Mouse (Mus musculus): Measurements from ENCODE around the gene Chst14. TPM values are rescaled to one million over a fixed set of nuclear protein-coding genes. Genes with fewer than 3 reads are reported as not detected.

The Chst14 gene
- polyA plus RNA-seq, 1 experiment from 2014 or later: 40.8 TPM

GRCm38 (mm10) chr2:118913551-118914276, 12.6 kb upstream of the Chst14 start:
- Histone ChIP-seq H3K27me3 (ENCODE audit: insufficient read depth, low read length) (no peaks in the 10 kb centered on the region), H3K4me2 (no peak overlapping the region), H3K9ac (0 out of 2 replicates have a peak overlapping the region, but pooled peaks have one; percentile 7), H3K27ac (ENCODE audit: low read depth) (no peak overlapping the region), H3K9me3 (ENCODE audit: low read depth, low read length) (no peaks in the 10 kb centered on the region), H3K4me1 (ENCODE audit: insufficient read depth) (0 out of 2 replicates have a peak, but pooled peaks cover 3% of the 10 kb centered on the region), H3K4me3 (ENCODE audit: low read depth, low read length) (no peak overlapping the region), H3K36me3 (ENCODE audit: insufficient read depth) (0 out of 2 replicates have a peak, but pooled peaks cover 9% of the 10 kb centered on the region)
- WGBS: 54% methylated on average over 11 of the region's 11 CpGs
- DNase-seq: no peak
- TF ChIP-seq CTCF (IDR thresholded peaks at IDR 0.05; ENCODE audit: low read depth): no peak
- no peak for ATAC-seq (ENCODE audit: insufficient read depth)

GRCm38 (mm10) chr2:118914685-118915084, 11.6 kb upstream of the Chst14 start:
- no peak for DNase-seq
- ATAC-seq (ENCODE audit: insufficient read depth): no peak
- TF ChIP-seq CTCF (IDR thresholded peaks at IDR 0.05; ENCODE audit: low read depth): no peak
- H3K4me3 ChIP-seq (ENCODE audit: low read depth, low read length): no peak overlapping the region
- H3K27ac ChIP-seq (ENCODE audit: low read depth): no peak overlapping the region
- H3K36me3 ChIP-seq (ENCODE audit: insufficient read depth): 0 out of 2 replicates have a peak, but pooled peaks cover 13% of the 10 kb centered on the region
- 53% methylated on average over 8 of the region's 8 CpGs for whole genome bisulfite sequencing
- H3K9ac ChIP-seq: no peak overlapping the region
- H3K4me1 ChIP-seq (ENCODE audit: insufficient read depth): 0 out of 2 replicates have a peak, but pooled peaks cover 3% of the 10 kb centered on the region
- no peaks in the 10 kb centered on the region for H3K9me3 ChIP-seq (ENCODE audit: low read depth, low read length)
- H3K27me3 ChIP-seq (ENCODE audit: insufficient read depth, low read length): no peaks in the 10 kb centered on the region
- H3K4me2 ChIP-seq: no peak overlapping the region

DNA sequence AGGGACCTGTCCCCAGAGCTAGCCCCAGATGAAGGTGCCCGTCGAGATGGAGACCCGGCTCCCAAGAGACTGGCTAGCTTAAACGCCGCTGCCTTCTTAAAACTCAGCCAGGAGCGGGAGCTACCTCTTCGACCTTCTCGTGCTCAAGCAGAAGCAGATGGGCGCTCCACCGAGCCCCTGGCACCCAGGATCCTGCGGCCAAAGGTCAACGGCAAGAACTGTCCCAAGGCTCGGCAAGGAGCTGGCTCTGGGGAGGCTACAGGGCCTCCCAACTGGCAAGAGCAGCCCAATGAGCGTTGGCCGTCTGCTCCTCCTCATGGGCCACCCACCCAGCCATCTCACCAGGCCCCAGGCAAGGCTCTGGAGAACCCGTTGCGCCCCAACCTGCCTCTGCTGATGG, 9.9 kb upstream of the Chst14 start:
- H3K36me3 ChIP-seq (ENCODE audit: insufficient read depth): peaks cover 20% of the 10 kb centered on the region; the same call in 1 of the 2 replicates
- H3K4me2 ChIP-seq: no peak overlapping the region
- H3K4me1 ChIP-seq (ENCODE audit: insufficient read depth): 0 out of 2 replicates have a peak, but pooled peaks cover 3% of the 10 kb centered on the region
- no peak overlapping the region for H3K27ac ChIP-seq (ENCODE audit: low read depth)
- no peaks in the 10 kb centered on the region for H3K27me3 ChIP-seq (ENCODE audit: insufficient read depth, low read length)
- no peaks in the 10 kb centered on the region for H3K9me3 ChIP-seq (ENCODE audit: low read depth, low read length)
- no peak for TF ChIP-seq CTCF (IDR thresholded peaks at IDR 0.05; ENCODE audit: low read depth)
- no peak overlapping the region for H3K4me3 ChIP-seq (ENCODE audit: low read depth, low read length)
- DNase-seq: no peak
- ATAC-seq (ENCODE audit: insufficient read depth): no peak
- no peak overlapping the region for H3K9ac ChIP-seq
- WGBS: 87% methylated on average over 17 of the region's 17 CpGs

DNA sequence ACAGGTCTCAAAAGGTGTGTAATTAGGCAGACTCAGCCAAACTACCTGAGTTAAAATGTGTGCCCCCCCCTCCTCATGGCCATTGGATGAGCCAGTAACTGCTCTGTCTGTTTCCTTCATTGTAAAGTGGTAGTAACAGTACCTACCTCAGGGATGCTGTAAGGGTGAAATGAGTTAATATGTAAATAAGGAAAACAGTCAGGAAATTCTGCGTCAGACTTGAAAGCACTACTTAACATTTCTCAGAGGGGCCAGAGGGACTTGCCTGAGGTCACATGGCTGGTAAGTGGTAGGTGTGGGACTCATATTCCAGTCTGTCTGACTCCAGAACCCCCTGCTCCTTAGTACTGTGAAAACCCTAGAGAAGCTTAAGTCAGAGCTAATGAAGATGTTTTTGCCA, 7.8 kb upstream of the Chst14 start:
- no peak for TF ChIP-seq CTCF (IDR thresholded peaks at IDR 0.05; ENCODE audit: low read depth)
- no peaks in the 10 kb centered on the region for H3K9me3 ChIP-seq (ENCODE audit: low read depth, low read length)
- 0 out of 2 replicates have a peak, but pooled peaks cover 3% of the 10 kb centered on the region for H3K4me1 ChIP-seq (ENCODE audit: insufficient read depth)
- peak; percentile 19 for DNase-seq
- no peak overlapping the region for H3K4me3 ChIP-seq (ENCODE audit: low read depth, low read length)
- H3K36me3 ChIP-seq (ENCODE audit: insufficient read depth): peaks cover 31% of the 10 kb centered on the region; the same call in 1 of the 2 replicates
- 0 out of 2 replicates have a peak overlapping the region, but pooled peaks have one; percentile 20 for H3K27ac ChIP-seq (ENCODE audit: low read depth)
- WGBS: 38% methylated on average over 1 of the region's 1 CpGs
- no peak overlapping the region for H3K9ac ChIP-seq
- ATAC-seq (ENCODE audit: insufficient read depth): no peak; the same call in 1 of the 2 replicates
- no peaks in the 10 kb centered on the region for H3K27me3 ChIP-seq (ENCODE audit: insufficient read depth, low read length)
- H3K4me2 ChIP-seq: no peak overlapping the region

- no peak overlapping the region for H3K27ac ChIP-seq (ENCODE audit: low read depth)
- no peak for DNase-seq
- no peaks in the 10 kb centered on the region for H3K27me3 ChIP-seq (ENCODE audit: insufficient read depth, low read length)
- H3K4me3 ChIP-seq (ENCODE audit: low read depth, low read length): no peak overlapping the region
- 77% methylated on average over 3 of the region's 3 CpGs for WGBS
- ATAC-seq (ENCODE audit: insufficient read depth): no peak
- H3K9me3 ChIP-seq (ENCODE audit: low read depth, low read length): no peaks in the 10 kb centered on the region
- TF ChIP-seq CTCF (IDR thresholded peaks at IDR 0.05; ENCODE audit: low read depth): no peak
- no peaks in the 10 kb centered on the region for H3K4me1 ChIP-seq (ENCODE audit: insufficient read depth)
- no peak overlapping the region for H3K4me2 ChIP-seq
- H3K36me3 ChIP-seq (ENCODE audit: insufficient read depth): peaks cover 35% of the 10 kb centered on the region; the same call in 1 of the 2 replicates
- no peak overlapping the region for H3K9ac ChIP-seq
Measured at GRCm38 (mm10) chr2:118920428-118920827, 5.9 kb upstream of the Chst14 start.

GRCm38 (mm10) chr2:118925952-118926351, 344 bp upstream of the Chst14 start:
- H3K4me2 ChIP-seq: peak overlapping the region; percentile 93
- peak overlapping the region; percentile 75 for H3K4me3 ChIP-seq (ENCODE audit: low read depth, low read length)
- H3K36me3 ChIP-seq (ENCODE audit: insufficient read depth): peaks cover 18% of the 10 kb centered on the region; the same call in 1 of the 2 replicates
- peak overlapping the region; percentile 82 for H3K9ac ChIP-seq
- peak; percentile 72 for ATAC-seq (ENCODE audit: insufficient read depth)
- under 1% methylated on average over 6 of the region's 6 CpGs for WGBS
- peaks cover 15% of the 10 kb centered on the region; the same call in 1 of the 2 replicates for H3K4me1 ChIP-seq (ENCODE audit: insufficient read depth)
- no peaks in the 10 kb centered on the region for H3K9me3 ChIP-seq (ENCODE audit: low read depth, low read length)
- DNase-seq: no peak
- H3K27me3 ChIP-seq (ENCODE audit: insufficient read depth, low read length): no peaks in the 10 kb centered on the region
- no peak for TF ChIP-seq CTCF (IDR thresholded peaks at IDR 0.05; ENCODE audit: low read depth)
- H3K27ac ChIP-seq (ENCODE audit: low read depth): peak overlapping the region; percentile 77; the same call in 1 of the 2 replicates
